Mouse (Mus musculus) hindbrain, embryonic 15.5 days (tissue): ENCODE measurements around the gene Pecam1. TPM values are rescaled to one million over a fixed set of nuclear protein-coding genes. Genes with fewer than 3 reads are reported as not detected.

Source experiments
- ATAC-seq: fragments of 200-750 bp; cut with Nextera tagmentation; 2 replicates; pipeline ENCODE4 v1.8.0; 2017; ENCODE audit warnings: low read depth, moderate number of reproducible peaks, moderate TSS enrichment; ENCODE audit not compliant: low FRiP score
- H3K27ac ChIP-seq: fragments of 300-500 bp; sonication (generic); replicated peaks from 2 replicates; pipeline ENCODE4 v1.5.1; 2015; ENCODE audit warnings: mild to moderate bottlenecking, inconsistent platforms
- H3K27me3 ChIP-seq: fragments of 300-500 bp; sonication (generic); 2 replicates; pipeline ENCODE4 v1.6.1; 2015; ENCODE audit warnings: control low read depth, inconsistent platforms
- H3K36me3 ChIP-seq: fragments of 300-500 bp; sonication (generic); 2 replicates; pipeline ENCODE4 v1.6.1; 2015; ENCODE audit warnings: control low read depth, inconsistent platforms
- H3K4me1 ChIP-seq: fragments of 300-500 bp; sonication (generic); replicated peaks from 2 replicates; pipeline ENCODE4 v1.6.1; 2015; ENCODE audit warnings: control low read depth, inconsistent platforms
- H3K4me2 ChIP-seq: fragments of 300-500 bp; sonication (generic); 2 replicates; pipeline ENCODE4 v1.6.1; 2015; ENCODE audit warnings: moderate library complexity, mild to moderate bottlenecking, inconsistent platforms
- H3K4me3 ChIP-seq: fragments of 300-500 bp; sonication (generic); 2 replicates; pipeline ENCODE4 v1.5.1; 2015; ENCODE audit warnings: mild to moderate bottlenecking, inconsistent platforms
- H3K9ac ChIP-seq: fragments of 300-500 bp; sonication (generic); 2 replicates; pipeline ENCODE4 v1.6.1; 2015; ENCODE audit warnings: inconsistent platforms
- H3K9me3 ChIP-seq: fragments of 300-500 bp; sonication (generic); 2 replicates; pipeline ENCODE4 v1.6.1; 2016; ENCODE audit warnings: control low read depth, inconsistent platforms
- WGBS: fragments of 180-500 bp; shearing (Covaris S2); methylation state at CpG from one replicate; pipeline ENCODE4 v1.1.7; 2015; 5-methylcytosine and 5-hydroxymethylcytosine counted together
- polyA plus RNA-seq: library from polyadenylated mRNA; unstranded; fragments of >200 nt; fragmentation: Nextera tagmentation; extraction: Ambion mirVana; gene quantifications from 2 replicates; pipeline ENCODE4 v1.2.1, GENCODE M21; 2015

Pecam1 gene
- polyA plus RNA-seq, 1 experiment from 2014 or later = 17.6 TPM

- Histone ChIP-seq H3K27me3 (no peaks in the 10 kb centered on the region), H3K27ac (no peak overlapping the region), H3K4me2 (no peak overlapping the region), H3K36me3 (no peaks in the 10 kb centered on the region), H3K9me3 (no peaks in the 10 kb centered on the region), H3K4me1 (no peaks in the 10 kb centered on the region), H3K4me3 (no peak overlapping the region), H3K9ac (no peak overlapping the region)
- 88% methylated on average over 3 of the region's 3 CpGs for WGBS
- ATAC-seq = no peak
Observed at GRCm38 (mm10) chr11:106702584-106702983, 47.8 kb downstream of the Pecam1 start.

DNA sequence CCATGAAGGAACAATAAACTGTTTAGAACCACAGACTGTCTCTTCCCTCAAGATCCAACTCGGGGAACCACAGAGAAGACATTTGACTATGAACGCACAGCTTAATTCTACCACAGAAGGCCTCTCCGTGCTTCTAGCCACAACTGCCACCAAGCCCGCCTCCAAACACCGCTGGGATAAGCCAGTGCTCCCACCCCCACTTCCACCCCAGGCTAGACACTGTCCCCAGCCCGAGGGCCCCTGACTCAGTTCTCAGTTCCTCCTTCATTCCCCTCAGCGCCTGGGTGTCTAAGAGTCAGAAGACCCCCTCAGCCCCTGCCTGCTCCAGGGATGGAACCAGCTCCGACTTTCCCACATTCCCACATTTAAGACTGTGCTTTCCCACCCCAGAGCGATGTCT is 48.8 kb downstream of the Pecam1 start:
- no peaks in the 10 kb centered on the region for H3K27me3 ChIP-seq
- no peak for ATAC-seq
- 83% methylated on average over 9 of the region's 9 CpGs for WGBS

GRCm38 (mm10) chr11:106699083-106699482 is 51.3 kb downstream of the Pecam1 start:
- Histone ChIP-seq H3K9me3 (no peaks in the 10 kb centered on the region), H3K27ac (no peak overlapping the region), H3K36me3 (no peaks in the 10 kb centered on the region), H3K4me1 (no peaks in the 10 kb centered on the region), H3K4me2 (no peak overlapping the region), H3K27me3 (no peaks in the 10 kb centered on the region), H3K9ac (no peak overlapping the region), H3K4me3 (no peak overlapping the region)
- WGBS = 94% methylated on average over 9 of the region's 9 CpGs
- no peak for ATAC-seq

More for the DNA sequence above, 48.8 kb downstream of the Pecam1 start:
- Histone ChIP-seq H3K9ac (no peak overlapping the region), H3K4me3 (no peak overlapping the region), H3K4me2 (no peak overlapping the region), H3K27ac (no peak overlapping the region), H3K9me3 (no peaks in the 10 kb centered on the region), H3K4me1 (no peaks in the 10 kb centered on the region), H3K36me3 (no peaks in the 10 kb centered on the region)

DNA sequence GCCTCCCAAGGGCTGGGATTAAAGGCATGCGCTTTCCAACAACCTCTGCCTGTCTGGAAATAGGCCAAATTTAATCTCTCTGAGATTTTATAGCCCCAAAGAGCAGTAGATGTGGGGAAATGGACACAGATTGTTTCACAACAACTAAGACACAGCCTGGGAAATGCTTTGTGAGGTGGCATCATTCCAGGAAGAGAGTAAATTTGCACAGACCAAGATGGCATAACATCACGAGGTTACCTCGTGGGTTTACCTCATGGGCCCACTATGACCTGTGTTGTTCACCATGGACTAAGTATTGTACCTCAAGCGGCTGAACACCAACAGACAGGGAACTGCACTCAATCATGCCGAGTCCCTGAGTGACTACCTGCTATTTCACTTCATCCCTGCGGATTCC is 52.1 kb downstream of the Pecam1 start:
- WGBS = 95% methylated on average over 6 of the region's 6 CpGs
- no peak overlapping the region for H3K4me2 ChIP-seq
- no peak overlapping the region for H3K9ac ChIP-seq
- H3K9me3 ChIP-seq = no peaks in the 10 kb centered on the region
- no peaks in the 10 kb centered on the region for H3K4me1 ChIP-seq
- no peaks in the 10 kb centered on the region for H3K27me3 ChIP-seq
- H3K4me3 ChIP-seq = no peak overlapping the region
- ATAC-seq = no peak
- H3K27ac ChIP-seq = no peak overlapping the region
- no peaks in the 10 kb centered on the region for H3K36me3 ChIP-seq

GRCm38 (mm10) chr11:106695917-106696316 is 54.5 kb downstream of the Pecam1 start:
- H3K4me2 ChIP-seq = no peak overlapping the region
- WGBS = 95% methylated on average over 3 of the region's 3 CpGs
- H3K9ac ChIP-seq = no peak overlapping the region
- no peaks in the 10 kb centered on the region for H3K4me1 ChIP-seq
- no peaks in the 10 kb centered on the region for H3K9me3 ChIP-seq
- no peak overlapping the region for H3K27ac ChIP-seq
- H3K36me3 ChIP-seq = no peaks in the 10 kb centered on the region
- H3K27me3 ChIP-seq = no peaks in the 10 kb centered on the region
- ATAC-seq = no peak
- no peak overlapping the region for H3K4me3 ChIP-seq

DNA sequence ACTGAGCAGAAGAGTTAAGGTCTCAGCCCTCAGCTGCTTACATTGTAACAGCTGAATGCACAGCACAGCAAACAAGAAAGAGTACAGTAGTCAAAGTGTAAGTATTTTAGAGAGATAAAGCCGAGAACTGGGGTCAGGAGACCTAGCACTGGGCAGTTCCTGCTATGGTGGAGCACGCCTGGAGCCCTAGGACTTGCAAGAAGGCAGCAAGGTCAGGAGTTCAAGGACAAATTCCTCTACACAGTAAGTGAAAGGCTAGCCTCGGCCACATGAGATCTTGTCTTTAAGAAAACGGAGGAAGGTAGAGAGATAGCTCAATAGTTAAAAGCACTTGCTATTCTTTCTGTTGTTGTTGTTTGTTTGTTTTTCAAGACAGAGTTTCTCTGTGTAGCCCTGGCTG is 57.5 kb downstream of the Pecam1 start:
- Histone ChIP-seq H3K9me3 (no peaks in the 10 kb centered on the region), H3K27me3 (no peaks in the 10 kb centered on the region), H3K4me2 (no peak overlapping the region), H3K4me1 (no peaks in the 10 kb centered on the region), H3K4me3 (no peak overlapping the region), H3K36me3 (no peaks in the 10 kb centered on the region), H3K27ac (no peak overlapping the region), H3K9ac (no peak overlapping the region)
- WGBS = 84% methylated on average over 4 of the region's 4 CpGs
- ATAC-seq = no peak

DNA sequence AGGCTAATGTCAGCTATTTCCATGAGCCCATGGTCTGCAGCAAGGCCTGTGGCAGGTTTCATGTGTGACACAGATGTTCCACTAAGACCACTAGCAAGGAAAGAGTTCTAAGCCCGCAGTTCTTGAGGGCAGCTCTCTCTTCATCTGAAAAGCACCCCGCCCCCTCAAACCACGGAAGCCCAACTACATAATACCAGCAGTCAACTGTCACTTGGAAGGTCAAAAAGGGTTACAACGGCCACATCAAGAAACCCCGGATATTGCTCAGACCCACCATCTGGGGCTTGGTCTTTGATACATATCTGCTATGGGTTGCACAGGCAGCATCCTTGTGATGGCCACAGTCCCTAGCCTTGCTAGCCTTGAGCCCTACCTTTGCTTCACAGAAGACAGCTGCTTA is 62.1 kb downstream of the Pecam1 start:
- ATAC-seq = no peak
- Histone ChIP-seq H3K27me3 (no peaks in the 10 kb centered on the region), H3K36me3 (no peaks in the 10 kb centered on the region), H3K4me2 (no peak overlapping the region), H3K27ac (no peak overlapping the region), H3K4me3 (no peak overlapping the region), H3K9me3 (no peaks in the 10 kb centered on the region), H3K4me1 (no peaks in the 10 kb centered on the region), H3K9ac (no peak overlapping the region)
- WGBS = 84% methylated on average over 5 of the region's 5 CpGs

DNA sequence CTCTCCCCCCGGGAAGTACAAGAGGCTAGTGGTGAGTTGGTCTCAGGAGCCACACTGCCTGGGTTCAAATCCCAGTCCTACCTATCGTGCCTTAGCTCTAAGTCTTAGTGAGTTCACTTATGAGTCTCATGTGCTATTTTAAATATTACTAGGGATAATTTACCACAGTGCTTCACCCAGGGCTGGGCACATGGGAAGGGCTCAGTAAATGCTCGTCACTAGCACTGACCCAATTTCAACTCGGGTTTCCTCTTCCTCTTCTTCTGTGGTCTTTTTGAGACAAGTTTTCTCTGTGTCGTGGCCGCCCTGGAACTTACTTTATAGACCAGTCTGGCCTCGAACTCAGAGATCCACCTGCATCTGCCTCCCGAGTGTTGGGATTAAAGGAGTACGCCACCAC is 63.1 kb downstream of the Pecam1 start:
- no peaks in the 10 kb centered on the region for H3K9me3 ChIP-seq
- no peaks in the 10 kb centered on the region for H3K27me3 ChIP-seq
- H3K4me3 ChIP-seq = no peak overlapping the region
- H3K27ac ChIP-seq = no peak overlapping the region
- WGBS = 92% methylated on average over 9 of the region's 9 CpGs
- no peak overlapping the region for H3K9ac ChIP-seq
- H3K36me3 ChIP-seq = no peaks in the 10 kb centered on the region
- ATAC-seq = no peak
- no peak overlapping the region for H3K4me2 ChIP-seq
- no peaks in the 10 kb centered on the region for H3K4me1 ChIP-seq

DNA sequence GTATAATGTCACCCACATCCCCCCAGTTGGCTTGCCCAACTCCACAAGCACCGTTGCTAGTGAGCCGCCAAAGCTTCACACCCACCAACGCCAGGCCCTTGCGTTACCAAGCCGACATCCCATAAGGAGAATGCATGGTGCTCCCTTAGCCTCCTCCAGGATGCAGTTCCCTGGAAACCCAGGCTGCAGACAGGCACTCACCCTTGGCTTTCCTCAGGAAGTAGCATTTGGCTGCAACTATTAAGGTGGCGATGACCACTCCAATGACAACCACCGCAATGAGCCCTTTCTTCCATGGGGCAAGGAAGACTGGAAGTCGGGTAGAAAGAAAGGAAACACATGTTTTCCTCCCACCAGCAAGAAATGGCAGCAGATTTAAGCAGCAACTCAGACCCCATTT is 66.4 kb downstream of the Pecam1 start:
- no peak overlapping the region for H3K9ac ChIP-seq
- no peak overlapping the region for H3K4me2 ChIP-seq
- no peaks in the 10 kb centered on the region for H3K9me3 ChIP-seq
- ATAC-seq = no peak
- no peaks in the 10 kb centered on the region for H3K36me3 ChIP-seq
- H3K27ac ChIP-seq = no peak overlapping the region
- H3K4me1 ChIP-seq = no peaks in the 10 kb centered on the region
- 89% methylated on average over 8 of the region's 8 CpGs for WGBS
- no peaks in the 10 kb centered on the region for H3K27me3 ChIP-seq
- H3K4me3 ChIP-seq = no peak overlapping the region

DNA sequence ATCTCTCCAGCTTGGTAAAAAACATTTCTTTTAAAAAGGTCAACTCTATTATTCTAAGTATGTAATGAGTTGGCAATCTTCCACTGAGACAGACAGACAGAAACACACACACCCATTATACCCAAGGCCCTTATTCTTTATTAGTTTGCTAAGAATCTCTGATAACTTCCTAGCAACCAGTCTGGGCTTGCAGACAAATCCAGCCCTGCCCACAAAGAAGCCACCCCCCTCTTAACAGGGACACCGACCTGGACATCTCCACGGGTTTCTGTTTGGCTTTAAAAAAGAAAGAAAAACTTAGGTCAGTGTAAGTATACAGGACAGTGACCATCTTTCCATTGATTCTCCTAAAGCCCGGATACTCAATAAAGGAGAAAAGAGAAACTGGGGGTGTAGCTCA is 67.1 kb downstream of the Pecam1 start:
- no peaks in the 10 kb centered on the region for H3K4me1 ChIP-seq
- no peaks in the 10 kb centered on the region for H3K36me3 ChIP-seq
- H3K27me3 ChIP-seq = no peaks in the 10 kb centered on the region
- WGBS = 83% methylated on average over 3 of the region's 3 CpGs
- no peaks in the 10 kb centered on the region for H3K9me3 ChIP-seq
- H3K4me3 ChIP-seq = no peak overlapping the region
- H3K9ac ChIP-seq = no peak overlapping the region
- no peak for ATAC-seq
- H3K4me2 ChIP-seq = no peak overlapping the region
- H3K27ac ChIP-seq = no peak overlapping the region

- no peak overlapping the region for H3K4me3 ChIP-seq
- WGBS = 89% methylated on average over 6 of the region's 6 CpGs
- no peak for ATAC-seq
Observed at GRCm38 (mm10) chr11:106681138-106681537, 69.3 kb downstream of the Pecam1 start.

DNA sequence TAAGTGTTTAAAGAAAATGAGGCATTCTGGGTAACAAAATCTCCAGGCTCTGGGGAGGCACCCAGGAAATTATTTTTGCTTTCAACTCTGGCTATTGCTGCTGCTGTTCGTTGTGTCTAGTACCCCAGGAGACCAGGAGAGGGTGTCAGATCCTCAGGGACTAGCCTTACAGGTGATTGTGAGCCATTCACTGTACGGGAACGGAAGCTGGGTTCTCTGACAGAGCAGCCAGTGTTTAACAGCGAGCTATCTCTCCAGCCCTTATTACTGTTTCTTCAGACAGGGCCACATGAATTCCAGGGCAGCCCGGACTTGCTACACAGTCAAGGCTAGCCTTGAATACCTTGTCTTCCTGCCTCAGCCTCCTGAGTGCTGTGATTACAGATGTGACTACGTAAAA is 70.6 kb downstream of the Pecam1 start:
- 53% methylated on average over 6 of the region's 6 CpGs for WGBS

More at GRCm38 (mm10) chr11:106681138-106681537, 69.3 kb downstream of the Pecam1 start:
- no peaks in the 10 kb centered on the region for H3K27me3 ChIP-seq
- peaks cover 6% of the 10 kb centered on the region; the same call in 1 of the 2 replicates for H3K4me1 ChIP-seq
- H3K4me2 ChIP-seq = no peak overlapping the region
- H3K27ac ChIP-seq = no peak overlapping the region
- no peak overlapping the region for H3K9ac ChIP-seq
- no peaks in the 10 kb centered on the region for H3K9me3 ChIP-seq
- no peaks in the 10 kb centered on the region for H3K36me3 ChIP-seq

DNA sequence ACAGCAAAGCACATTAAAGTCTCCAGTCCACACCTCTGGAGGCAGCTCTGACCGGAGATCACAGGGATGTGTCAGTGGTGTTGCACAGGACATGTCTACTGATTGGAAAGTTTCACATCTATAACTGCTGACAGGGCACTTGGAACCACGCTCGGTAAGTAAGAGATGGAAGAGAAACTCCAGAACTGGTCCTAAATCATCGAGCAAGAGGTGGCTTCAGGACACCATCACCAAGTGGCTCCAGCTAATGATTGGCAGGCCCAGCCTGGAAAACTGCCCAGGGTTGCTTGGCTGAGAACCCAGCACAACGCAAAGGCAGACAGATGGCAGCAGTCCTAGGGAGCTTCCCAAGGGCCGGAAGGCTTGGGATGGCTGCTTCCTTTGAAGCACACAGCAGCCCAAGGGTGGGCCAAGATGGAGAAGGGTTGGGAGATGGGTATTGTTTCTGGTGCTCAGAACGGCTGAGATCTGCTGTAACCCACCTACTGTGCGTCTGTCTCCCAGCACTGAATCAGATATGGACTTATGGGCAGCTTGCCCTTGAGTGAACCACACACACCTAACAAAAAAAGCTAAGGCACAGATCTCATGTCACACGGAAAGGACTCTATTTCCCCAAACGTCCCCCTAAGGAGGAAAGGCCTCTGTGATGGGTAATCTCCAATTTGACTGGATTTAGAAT is 72.4 kb downstream of the Pecam1 start:
- Histone ChIP-seq H3K9me3 (no peaks in the 10 kb centered on the region), H3K4me2 (no peak overlapping the region), H3K27ac (no peak overlapping the region), H3K4me3 (no peak overlapping the region), H3K4me1 (peaks cover 26% of the 10 kb centered on the region), H3K9ac (no peak overlapping the region), H3K36me3 (no peaks in the 10 kb centered on the region), H3K27me3 (no peaks in the 10 kb centered on the region)
- no peak for ATAC-seq
- whole genome bisulfite sequencing = 71% methylated on average over 10 of the region's 10 CpGs

More for the DNA sequence above, 70.6 kb downstream of the Pecam1 start:
- Histone ChIP-seq H3K9ac (no peak overlapping the region), H3K4me2 (no peak overlapping the region), H3K27me3 (no peaks in the 10 kb centered on the region), H3K4me1 (peaks cover 13% of the 10 kb centered on the region), H3K36me3 (no peaks in the 10 kb centered on the region), H3K4me3 (no peak overlapping the region), H3K9me3 (no peaks in the 10 kb centered on the region), H3K27ac (no peak overlapping the region)
- no peak for ATAC-seq
